Mouse (Mus musculus): ENCODE data around the gene Satl1. TPM values are rescaled to one million over a fixed set of nuclear protein-coding genes. Genes with fewer than 3 reads are reported as not detected.

Satl1 gene
- polyA plus RNA-seq, 1 experiment from 2014 or later: not detected

Other genes with a start within 250 kb of the Satl1 start
- not detected in 2 replicates for gene 4933403O08Rik, start 167.7 kb downstream of the Satl1 start, polyA plus RNA-seq (2016; fragmentation: Nextera tagmentation; extraction: Ambion mirVana)
- gene Apool, start 95.4 kb downstream of the Satl1 start, polyA plus RNA-seq (2016; fragmentation: Nextera tagmentation; extraction: Ambion mirVana): 67.2 and 75.3 TPM in 2 replicates
- gene 2010106E10Rik, start 88.5 kb upstream of the Satl1 start, polyA plus RNA-seq (2016; fragmentation: Nextera tagmentation; extraction: Ambion mirVana): not detected in 2 replicates
- gene Zfp711, start 193.7 kb upstream of the Satl1 start, polyA plus RNA-seq (2016; fragmentation: Nextera tagmentation; extraction: Ambion mirVana): 16.3 and 19.1 TPM in 2 replicates

All from hindbrain, embryonic 10.5 days (tissue).